Mouse (Mus musculus) bone marrow, adult 2 months (tissue): ENCODE results near the gene Apol7a.

Experiments
- CTCF ChIP-seq: fragments of 200-500 bp; IDR thresholded peaks from 2 replicates; pipeline ENCODE4 v1.5.1; 2011; ENCODE audit warnings: low read length, control low read depth; ENCODE audit not compliant: control insufficient read depth, insufficient read depth
- POLR2A ChIP-seq: fragments of 200-500 bp; IDR thresholded peaks from 2 replicates; pipeline ENCODE4 v1.6.1; 2011; ENCODE audit warnings: low read depth, mild to moderate bottlenecking, control low read depth, low read length, borderline replicate concordance; ENCODE audit not compliant: control insufficient read depth

DNA sequence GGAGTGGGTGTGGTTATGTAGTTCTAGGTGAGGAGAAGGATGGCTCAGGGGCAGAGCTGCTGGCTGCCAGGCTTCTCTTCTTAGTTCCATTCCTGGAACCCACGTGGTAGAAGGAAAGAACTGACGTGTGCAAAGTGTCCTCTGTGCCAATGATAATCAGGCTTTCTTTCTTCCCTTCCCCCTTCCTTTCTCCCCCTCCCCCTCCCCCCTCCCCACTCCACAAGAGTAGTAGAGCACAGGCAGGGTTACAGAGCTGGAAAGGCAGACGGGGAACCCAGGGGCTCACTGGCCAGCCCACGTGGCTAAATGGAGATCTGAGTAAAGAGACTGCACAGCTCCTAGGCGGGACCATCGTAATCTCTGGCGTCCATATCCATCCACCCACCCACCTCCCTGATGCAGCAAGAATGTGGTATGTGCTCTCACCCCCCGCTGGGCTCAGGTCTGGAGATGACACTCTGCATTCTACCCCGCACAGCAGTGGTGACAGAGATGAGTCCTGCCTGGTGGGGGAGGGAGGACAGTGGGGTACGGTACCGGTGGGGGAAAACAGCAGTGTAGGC is 42.6 kb downstream of the Apol7a start:
- no peak for TF ChIP-seq POLR2A
- TF ChIP-seq CTCF = no peak
